Mouse (Mus musculus): ENCODE results near the gene Arl6ip4. TPM values are rescaled to one million over a fixed set of nuclear protein-coding genes. Genes with fewer than 3 reads are reported as not detected.

Arl6ip4 gene
- polyA plus RNA-seq, 1 experiment from 2014 or later = 81.6 TPM

GRCm38 (mm10) chr5:124115531-124115930, 358 bp upstream of the Arl6ip4 start:
- H3K27ac ChIP-seq (ENCODE audit: low read length) = peak overlapping the region; percentile 83
- H3K4me3 ChIP-seq (ENCODE audit: low read depth, low read length) = peak overlapping the region; percentile 89
- H3K4me1 ChIP-seq (ENCODE audit: control insufficient read depth, insufficient read depth, low read length) = peaks cover 32% of the 10 kb centered on the region
- no peaks in the 10 kb centered on the region for H3K27me3 ChIP-seq (ENCODE audit: control insufficient read depth, insufficient read depth, low read depth, low read length)
- no peak for ATAC-seq
- H3K9me3 ChIP-seq (replicated peaks; ENCODE audit: control insufficient read depth, low read length, poor library complexity, severe bottlenecking) = no peaks in the 10 kb centered on the region
- peaks cover 14% of the 10 kb centered on the region for H3K36me3 ChIP-seq (ENCODE audit: control insufficient read depth, insufficient read depth, low read length)
- H3K9ac ChIP-seq (ENCODE audit: low read depth, low read length) = peak overlapping the region; percentile 95
- 25% methylated on average over 7 of the region's 7 CpGs for WGBS
- H3K4me2 ChIP-seq (ENCODE audit: low read length) = peak overlapping the region; percentile 98

GRCm38 (mm10) chr5:124119204-124119603, 3.3 kb downstream of the Arl6ip4 start:
- H3K27ac ChIP-seq (ENCODE audit: low read length) = no peak overlapping the region
- no peaks in the 10 kb centered on the region for H3K27me3 ChIP-seq (ENCODE audit: control insufficient read depth, insufficient read depth, low read depth, low read length)
- H3K9me3 ChIP-seq (replicated peaks; ENCODE audit: control insufficient read depth, low read length, poor library complexity, severe bottlenecking) = no peaks in the 10 kb centered on the region
- 83% methylated on average over 5 of the region's 5 CpGs for WGBS
- H3K36me3 ChIP-seq (ENCODE audit: control insufficient read depth, insufficient read depth, low read length) = peaks cover 29% of the 10 kb centered on the region
- H3K4me3 ChIP-seq (ENCODE audit: low read depth, low read length) = no peak overlapping the region
- no peak overlapping the region for H3K9ac ChIP-seq (ENCODE audit: low read depth, low read length)
- H3K4me2 ChIP-seq (ENCODE audit: low read length) = no peak overlapping the region
- ATAC-seq = no peak
- H3K4me1 ChIP-seq (ENCODE audit: control insufficient read depth, insufficient read depth, low read length) = peaks cover 17% of the 10 kb centered on the region

- 0 out of 2 replicates have a peak, but pooled peaks cover 3% of the 10 kb centered on the region for H3K4me1 ChIP-seq (ENCODE audit: control insufficient read depth, insufficient read depth, low read length)
- no peaks in the 10 kb centered on the region for H3K27me3 ChIP-seq (ENCODE audit: control insufficient read depth, insufficient read depth, low read depth, low read length)
- WGBS = 92% methylated on average over 18 of the region's 18 CpGs
- no peak overlapping the region for H3K4me3 ChIP-seq (ENCODE audit: low read depth, low read length)
- ATAC-seq = no peak
- H3K4me2 ChIP-seq (ENCODE audit: low read length) = no peak overlapping the region
- peaks cover 39% of the 10 kb centered on the region for H3K36me3 ChIP-seq (ENCODE audit: control insufficient read depth, insufficient read depth, low read length)
- H3K9me3 ChIP-seq (replicated peaks; ENCODE audit: control insufficient read depth, low read length, poor library complexity, severe bottlenecking) = no peaks in the 10 kb centered on the region
- H3K9ac ChIP-seq (ENCODE audit: low read depth, low read length) = no peak overlapping the region
- no peak overlapping the region for H3K27ac ChIP-seq (ENCODE audit: low read length)
Observed at GRCm38 (mm10) chr5:124122357-124122756, 6.5 kb downstream of the Arl6ip4 start.

- Histone ChIP-seq H3K4me1 (ENCODE audit: control insufficient read depth, insufficient read depth, low read length) (no peaks in the 10 kb centered on the region), H3K4me3 (ENCODE audit: low read depth, low read length) (no peak overlapping the region), H3K9me3 (replicated peaks; ENCODE audit: control insufficient read depth, low read length, poor library complexity, severe bottlenecking) (no peaks in the 10 kb centered on the region), H3K4me2 (ENCODE audit: low read length) (no peak overlapping the region), H3K36me3 (ENCODE audit: control insufficient read depth, insufficient read depth, low read length) (peaks cover 42% of the 10 kb centered on the region), H3K27ac (ENCODE audit: low read length) (no peak overlapping the region), H3K9ac (ENCODE audit: low read depth, low read length) (no peak overlapping the region), H3K27me3 (ENCODE audit: control insufficient read depth, insufficient read depth, low read depth, low read length) (no peaks in the 10 kb centered on the region)
- no peak for ATAC-seq
- WGBS = 93% methylated on average over 11 of the region's 11 CpGs
Observed at GRCm38 (mm10) chr5:124125093-124125492, 9.2 kb downstream of the Arl6ip4 start.

GRCm38 (mm10) chr5:124134261-124134660, 18.4 kb downstream of the Arl6ip4 start:
- Histone ChIP-seq H3K9me3 (replicated peaks; ENCODE audit: control insufficient read depth, low read length, poor library complexity, severe bottlenecking) (no peaks in the 10 kb centered on the region), H3K27me3 (ENCODE audit: control insufficient read depth, insufficient read depth, low read depth, low read length) (no peaks in the 10 kb centered on the region), H3K4me1 (ENCODE audit: control insufficient read depth, insufficient read depth, low read length) (no peaks in the 10 kb centered on the region), H3K4me2 (ENCODE audit: low read length) (no peak overlapping the region), H3K36me3 (ENCODE audit: control insufficient read depth, insufficient read depth, low read length) (peaks cover 26% of the 10 kb centered on the region), H3K9ac (ENCODE audit: low read depth, low read length) (no peak overlapping the region), H3K27ac (ENCODE audit: low read length) (no peak overlapping the region), H3K4me3 (ENCODE audit: low read depth, low read length) (no peak overlapping the region)
- 89% methylated on average over 5 of the region's 5 CpGs for WGBS
- no peak for ATAC-seq

GRCm38 (mm10) chr5:124138066-124138465, 22.2 kb downstream of the Arl6ip4 start:
- H3K9ac ChIP-seq (ENCODE audit: low read depth, low read length) = no peak overlapping the region
- no peaks in the 10 kb centered on the region for H3K9me3 ChIP-seq (replicated peaks; ENCODE audit: control insufficient read depth, low read length, poor library complexity, severe bottlenecking)
- peaks cover 22% of the 10 kb centered on the region for H3K36me3 ChIP-seq (ENCODE audit: control insufficient read depth, insufficient read depth, low read length)
- no peaks in the 10 kb centered on the region for H3K27me3 ChIP-seq (ENCODE audit: control insufficient read depth, insufficient read depth, low read depth, low read length)
- no peak overlapping the region for H3K27ac ChIP-seq (ENCODE audit: low read length)
- WGBS = 80% methylated on average over 7 of the region's 7 CpGs
- no peak for ATAC-seq
- H3K4me2 ChIP-seq (ENCODE audit: low read length) = no peak overlapping the region
- no peaks in the 10 kb centered on the region for H3K4me1 ChIP-seq (ENCODE audit: control insufficient read depth, insufficient read depth, low read length)
- H3K4me3 ChIP-seq (ENCODE audit: low read depth, low read length) = no peak overlapping the region

GRCm38 (mm10) chr5:124149028-124149427, 33.1 kb downstream of the Arl6ip4 start:
- 81% methylated on average over 5 of the region's 5 CpGs for WGBS
- no peak overlapping the region for H3K4me3 ChIP-seq (ENCODE audit: low read depth, low read length)
- no peak overlapping the region for H3K4me2 ChIP-seq (ENCODE audit: low read length)

GRCm38 (mm10) chr5:124150895-124151294, 35.0 kb downstream of the Arl6ip4 start:
- ATAC-seq = no peak
- 87% methylated on average over 7 of the region's 7 CpGs for WGBS

More at GRCm38 (mm10) chr5:124149028-124149427, 33.1 kb downstream of the Arl6ip4 start:
- no peaks in the 10 kb centered on the region for H3K27me3 ChIP-seq (ENCODE audit: control insufficient read depth, insufficient read depth, low read depth, low read length)
- H3K9ac ChIP-seq (ENCODE audit: low read depth, low read length) = no peak overlapping the region
- H3K9me3 ChIP-seq (replicated peaks; ENCODE audit: control insufficient read depth, low read length, poor library complexity, severe bottlenecking) = no peaks in the 10 kb centered on the region
- H3K36me3 ChIP-seq (ENCODE audit: control insufficient read depth, insufficient read depth, low read length) = peaks cover 6% of the 10 kb centered on the region
- no peak overlapping the region for H3K27ac ChIP-seq (ENCODE audit: low read length)
- no peaks in the 10 kb centered on the region for H3K4me1 ChIP-seq (ENCODE audit: control insufficient read depth, insufficient read depth, low read length)
- ATAC-seq = no peak

GRCm38 (mm10) chr5:124152734-124153133, 36.8 kb downstream of the Arl6ip4 start:
- ATAC-seq = no peak
- Histone ChIP-seq H3K4me3 (ENCODE audit: low read depth, low read length) (no peak overlapping the region), H3K4me1 (ENCODE audit: control insufficient read depth, insufficient read depth, low read length) (no peaks in the 10 kb centered on the region), H3K27ac (ENCODE audit: low read length) (no peak overlapping the region), H3K9ac (ENCODE audit: low read depth, low read length) (no peak overlapping the region), H3K4me2 (ENCODE audit: low read length) (no peak overlapping the region), H3K9me3 (replicated peaks; ENCODE audit: control insufficient read depth, low read length, poor library complexity, severe bottlenecking) (no peaks in the 10 kb centered on the region), H3K27me3 (ENCODE audit: control insufficient read depth, insufficient read depth, low read depth, low read length) (no peaks in the 10 kb centered on the region), H3K36me3 (ENCODE audit: control insufficient read depth, insufficient read depth, low read length) (peaks cover 6% of the 10 kb centered on the region)
- 92% methylated on average over 4 of the region's 4 CpGs for WGBS

More at GRCm38 (mm10) chr5:124150895-124151294, 35.0 kb downstream of the Arl6ip4 start:
- Histone ChIP-seq H3K9me3 (replicated peaks; ENCODE audit: control insufficient read depth, low read length, poor library complexity, severe bottlenecking) (no peaks in the 10 kb centered on the region), H3K27me3 (ENCODE audit: control insufficient read depth, insufficient read depth, low read depth, low read length) (no peaks in the 10 kb centered on the region), H3K27ac (ENCODE audit: low read length) (no peak overlapping the region), H3K36me3 (ENCODE audit: control insufficient read depth, insufficient read depth, low read length) (peaks cover 6% of the 10 kb centered on the region), H3K4me3 (ENCODE audit: low read depth, low read length) (no peak overlapping the region), H3K4me2 (ENCODE audit: low read length) (no peak overlapping the region), H3K4me1 (ENCODE audit: control insufficient read depth, insufficient read depth, low read length) (no peaks in the 10 kb centered on the region), H3K9ac (ENCODE audit: low read depth, low read length) (no peak overlapping the region)
